Mouse (Mus musculus) CH12.LX (cell line): ENCODE measurements around the gene Skp2. TPM values are rescaled to one million over a fixed set of nuclear protein-coding genes. Genes with fewer than 3 reads are reported as not detected.

Experiments
- DNase-seq: peaks from one replicate; pipeline ENCODE4 v3.0.0-alpha.2; 2013; ENCODE audit errors: extremely low read depth
- H3K27ac ChIP-seq: 2 replicates; pipeline ENCODE4 v1.5.1; 2012; ENCODE audit warnings: low read depth, mild to moderate bottlenecking, control low read depth, moderate library complexity; ENCODE audit not compliant: insufficient read depth
- H3K27me3 ChIP-seq: replicated peaks from 2 replicates; pipeline ENCODE3; 2012; ENCODE audit warnings: inconsistent platforms
- H3K36me3 ChIP-seq, 2 experiments: replicated peaks in 1 of 2; 2 replicates each; pipeline versions ENCODE3 to v1.6.1; 2012; ENCODE audit warnings: inconsistent platforms in 1 of 2, low read length in 1 of 2, mild to moderate bottlenecking in 1 of 2, mixed read lengths in 1 of 2, moderate library complexity in 1 of 2; ENCODE audit not compliant: control insufficient read depth in 1 of 2, insufficient read depth in 1 of 2
- H3K4me1 ChIP-seq, 2 experiments: 2 replicates each; pipeline ENCODE4 v1.6.1; 2012; ENCODE audit warnings: inconsistent platforms in 1 of 2, moderate library complexity in 1 of 2; ENCODE audit not compliant: insufficient read depth in 2 of 2, control insufficient read depth in 1 of 2
- H3K4me2 ChIP-seq: 2 replicates; pipeline ENCODE4 v1.6.1; 2012; ENCODE audit warnings: low read depth, mild to moderate bottlenecking, control low read depth; ENCODE audit not compliant: poor library complexity, insufficient read depth, severe bottlenecking
- H3K4me3 ChIP-seq, 3 experiments: fragments of 150-350 bp in 1 of 3; sonication (generic) in 1 of 3; replicated peaks in 1 of 3; 2 replicates each; pipeline versions ENCODE3 to v1.5.1; 2011 to 2012; ENCODE audit warnings: low read depth in 2 of 3, low read length in 2 of 3, mild to moderate bottlenecking in 2 of 3, moderate library complexity in 2 of 3, control low read depth in 1 of 3, improper control_type of control experiment in 1 of 3, inconsistent platforms in 1 of 3, mixed read lengths in 1 of 3; ENCODE audit not compliant: poor library complexity in 1 of 3
- H3K79me2 ChIP-seq: replicated peaks from 2 replicates; pipeline ENCODE4 v1.6.1; 2012; ENCODE audit warnings: mild to moderate bottlenecking, moderate library complexity; ENCODE audit not compliant: control insufficient read depth, poor library complexity, insufficient read depth, severe bottlenecking; ENCODE audit errors: extremely low read depth
- H3K9ac ChIP-seq: 2 replicates; pipeline ENCODE4 v1.6.1; 2012; ENCODE audit warnings: low read depth, mild to moderate bottlenecking, control low read depth, moderate library complexity; ENCODE audit not compliant: insufficient read depth
- H3K9me3 ChIP-seq: replicated peaks from 2 replicates; pipeline ENCODE3; 2012; ENCODE audit warnings: low read length, inconsistent platforms, mixed read lengths
- CHD1 ChIP-seq: IDR thresholded peaks from 2 replicates; pipeline ENCODE4 v1.6.1; 2012; ENCODE audit warnings: low read depth, low read length, improper control_type of control experiment, inconsistent platforms
- CHD2 ChIP-seq: IDR thresholded peaks from 2 replicates; pipeline ENCODE4 v1.6.1; 2011; ENCODE audit warnings: low read length, improper control_type of control experiment
- CTCF ChIP-seq, 2 experiments: IDR thresholded peaks in 1 of 2; conservative IDR thresholded peaks in 1 of 2; 2 replicates each; pipeline ENCODE4 v1.5.1; 2011 to 2012; ENCODE audit warnings: low read depth in 2 of 2, low read length in 2 of 2, improper control_type of control experiment in 1 of 2, inconsistent platforms in 1 of 2, mild to moderate bottlenecking in 1 of 2, moderate library complexity in 1 of 2
- ELF1 ChIP-seq: IDR thresholded peaks from 2 replicates; pipeline ENCODE4 v1.6.1; 2014; ENCODE audit warnings: low read depth, mild to moderate bottlenecking, inconsistent platforms, low read length, improper control_type of control experiment
- ETS1 ChIP-seq: conservative IDR thresholded peaks from 2 replicates; pipeline ENCODE4 v1.6.1; 2012; ENCODE audit warnings: low read depth, mild to moderate bottlenecking, inconsistent platforms, low read length, improper control_type of control experiment, moderate library complexity
- IRF4 ChIP-seq: IDR thresholded peaks from 2 replicates; pipeline ENCODE4 v1.6.1; 2014; ENCODE audit warnings: low read depth, mild to moderate bottlenecking, inconsistent platforms, low read length, improper control_type of control experiment
- JUN ChIP-seq: IDR thresholded peaks from 2 replicates; pipeline ENCODE4 v1.6.1; 2011; ENCODE audit warnings: low read depth, mild to moderate bottlenecking, low read length, improper control_type of control experiment, moderate library complexity; ENCODE audit not compliant: insufficient read depth
- KAT2A ChIP-seq: IDR thresholded peaks from 2 replicates; pipeline ENCODE4 v1.6.1; 2012; ENCODE audit warnings: low read length, improper control_type of control experiment, inconsistent platforms; ENCODE audit not compliant: insufficient replicate concordance
- MAZ ChIP-seq: IDR thresholded peaks from 2 replicates; pipeline ENCODE4 v1.6.1; 2012; ENCODE audit warnings: low read depth, mild to moderate bottlenecking, inconsistent platforms, low read length, improper control_type of control experiment, moderate library complexity
- MEF2A ChIP-seq: IDR thresholded peaks from 2 replicates; pipeline ENCODE4 v1.6.1; 2014; ENCODE audit warnings: low read depth, mild to moderate bottlenecking, inconsistent platforms, low read length, improper control_type of control experiment, borderline replicate concordance
- MXI1 ChIP-seq: IDR thresholded peaks from 2 replicates; pipeline ENCODE4 v1.6.1; 2011; ENCODE audit warnings: mild to moderate bottlenecking, low read depth, low read length, improper control_type of control experiment
- MYC ChIP-seq: IDR thresholded peaks from 2 replicates; pipeline ENCODE4 v1.6.1; 2011; ENCODE audit warnings: low read depth, mild to moderate bottlenecking, improper control_type of control experiment, low read length
- NELFE ChIP-seq: IDR thresholded peaks from 2 replicates; pipeline ENCODE4 v1.6.1; 2011; ENCODE audit warnings: low read depth, low read length, improper control_type of control experiment
- NRF1 ChIP-seq: IDR thresholded peaks from 2 replicates; pipeline ENCODE4 v1.6.1; 2014; ENCODE audit warnings: low read depth, mild to moderate bottlenecking, inconsistent platforms, low read length, improper control_type of control experiment, moderate library complexity
- POLR2A ChIP-seq: IDR thresholded peaks from 2 replicates; pipeline ENCODE4 v1.6.1; 2011; ENCODE audit warnings: low read depth, mild to moderate bottlenecking, improper control_type of control experiment, low read length
- SIN3A ChIP-seq: IDR thresholded peaks from 2 replicates; pipeline ENCODE4 v1.6.1; 2012; ENCODE audit warnings: low read length, improper control_type of control experiment, inconsistent platforms
- SMC3 ChIP-seq: IDR thresholded peaks from 2 replicates; pipeline ENCODE4 v1.6.1; 2011; ENCODE audit warnings: low read depth, low read length, improper control_type of control experiment
- TBP ChIP-seq: conservative IDR thresholded peaks from 2 replicates; pipeline ENCODE4 v1.6.1; 2011; ENCODE audit warnings: low read depth, low read length, improper control_type of control experiment
- UBTF ChIP-seq: IDR thresholded peaks from 2 replicates; pipeline ENCODE4 v1.6.1; 2012; ENCODE audit warnings: low read depth, mild to moderate bottlenecking, inconsistent platforms, low read length, improper control_type of control experiment, moderate library complexity
- ZKSCAN1 ChIP-seq: IDR thresholded peaks from 2 replicates; pipeline ENCODE4 v1.6.1; 2012; ENCODE audit warnings: low read depth, inconsistent platforms, low read length, improper control_type of control experiment, borderline replicate concordance
- ZNF384 ChIP-seq: IDR thresholded peaks from 2 replicates; pipeline ENCODE4 v1.6.1; 2012; ENCODE audit warnings: low read depth, low read length, improper control_type of control experiment, inconsistent platforms
- dilution Hi-C: fragments of 300-500 bp; cut with MboI; formaldehyde crosslinking; loops from 2 replicates; pipeline ENCODE4 v1.14.3; 2020; ENCODE audit warnings: low sequenced_read_pairs; ENCODE audit not compliant: extremely low pct_unique_long_range_greater_than_20kb, extremely low pct_ligation_motif_present
- in situ Hi-C: fragments of 300-500 bp; cut with MboI; formaldehyde crosslinking; loops from 3 replicates; pipeline ENCODE4 v1.14.3; 2019; ENCODE audit warnings: low sequenced_read_pairs, low pct_ligation_motif_present, low pct_unique_long_range_greater_than_20kb, mixed read lengths
- polyA plus RNA-seq: library from polyadenylated mRNA; unstranded; fragments of >175 nt; gene quantifications from 2 replicates; pipeline ENCODE4 v1.2.1, GENCODE M21; 2012; ENCODE audit warnings: low read depth; ENCODE audit not compliant: insufficient read length
- total RNA-seq, 2 experiments: library from RNA; depleted of rRNA; stranded (reverse); fragments of 300-350 nt in 1 of 2; fragments of >200 nt in 1 of 2; gene quantifications; 2 replicates each; pipeline ENCODE4 v1.2.3; 2012 to 2014

Skp2 gene
- total and polyA plus RNA-seq, 3 experiments: 14.1 to 23.2 (median 23.1) TPM

DNA sequence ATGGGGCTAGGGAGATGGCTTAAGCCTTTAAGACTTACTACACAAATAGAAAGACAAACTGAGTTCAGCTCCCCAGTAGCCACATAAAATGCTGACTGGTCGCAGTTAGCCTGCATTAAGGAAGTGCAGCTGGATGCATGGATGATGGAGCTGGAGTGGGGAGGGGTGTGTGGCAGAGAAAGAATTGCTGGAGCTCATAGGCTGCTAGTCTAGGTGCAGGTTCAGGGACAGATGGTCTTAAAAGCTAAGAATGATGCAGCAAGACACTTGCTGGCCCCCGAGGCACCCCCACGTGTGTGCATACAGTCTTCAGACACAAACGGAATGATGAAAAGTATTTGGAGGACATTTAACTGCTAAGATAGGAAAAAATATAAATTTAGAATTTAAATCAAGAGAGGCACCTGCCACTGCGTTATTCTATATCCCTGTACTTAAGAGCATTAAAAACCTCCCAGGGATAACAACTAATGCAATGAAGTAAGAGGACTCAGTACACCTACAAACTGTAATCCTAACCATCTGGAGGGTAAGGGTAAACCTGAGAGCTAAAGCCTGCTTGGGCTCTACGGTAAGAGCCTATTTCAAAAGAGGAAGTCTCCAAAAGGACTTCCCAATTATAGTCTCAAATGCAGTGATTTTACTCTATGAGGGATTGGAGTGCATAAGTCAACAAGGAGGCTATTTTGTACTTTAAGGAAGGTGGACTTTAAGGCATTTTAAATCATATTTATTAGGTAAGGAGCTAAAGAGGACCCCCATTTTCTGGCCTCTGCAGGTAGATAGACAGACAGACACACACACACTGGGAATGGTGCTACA lies 44.5 kb downstream of the Skp2 start:
- Histone ChIP-seq H3K27me3 (no peaks in the 10 kb centered on the region), H3K79me2 (no peaks in the 10 kb centered on the region), H3K9me3 (no peaks in the 10 kb centered on the region), H3K27ac (no peak overlapping the region), H3K4me3 (no peak overlapping the region), H3K9ac (no peak overlapping the region), H3K36me3 (peaks cover 25 to 71% of the 10 kb centered on the region in 2 experiments), H3K4me1 (no peaks in the 10 kb centered on the region), H3K4me2 (no peak overlapping the region)
- TF ChIP-seq SMC3 (no peak), MAZ (no peak), POLR2A (no peak), KAT2A (no peak), MXI1 (no peak), ZNF384 (no peak), ZKSCAN1 (no peak), NRF1 (no peak), TBP (no peak), MYC (no peak), SIN3A (no peak), UBTF (no peak), JUN (no peak), CHD1 (no peak), MEF2A (no peak), CTCF (conservative IDR thresholded peaks at IDR 0.05 in 1 of 2, IDR thresholded peaks at IDR 0.05 in 1 of 2; ENCODE audit: low read depth in 2 of 2, low read length in 2 of 2) (no peak), CHD2 (no peak), IRF4 (no peak), ELF1 (no peak)
- in situ Hi-C loops (no loop called here), dilution Hi-C loops (no loop called here)
- no peak for DNase-seq

DNA sequence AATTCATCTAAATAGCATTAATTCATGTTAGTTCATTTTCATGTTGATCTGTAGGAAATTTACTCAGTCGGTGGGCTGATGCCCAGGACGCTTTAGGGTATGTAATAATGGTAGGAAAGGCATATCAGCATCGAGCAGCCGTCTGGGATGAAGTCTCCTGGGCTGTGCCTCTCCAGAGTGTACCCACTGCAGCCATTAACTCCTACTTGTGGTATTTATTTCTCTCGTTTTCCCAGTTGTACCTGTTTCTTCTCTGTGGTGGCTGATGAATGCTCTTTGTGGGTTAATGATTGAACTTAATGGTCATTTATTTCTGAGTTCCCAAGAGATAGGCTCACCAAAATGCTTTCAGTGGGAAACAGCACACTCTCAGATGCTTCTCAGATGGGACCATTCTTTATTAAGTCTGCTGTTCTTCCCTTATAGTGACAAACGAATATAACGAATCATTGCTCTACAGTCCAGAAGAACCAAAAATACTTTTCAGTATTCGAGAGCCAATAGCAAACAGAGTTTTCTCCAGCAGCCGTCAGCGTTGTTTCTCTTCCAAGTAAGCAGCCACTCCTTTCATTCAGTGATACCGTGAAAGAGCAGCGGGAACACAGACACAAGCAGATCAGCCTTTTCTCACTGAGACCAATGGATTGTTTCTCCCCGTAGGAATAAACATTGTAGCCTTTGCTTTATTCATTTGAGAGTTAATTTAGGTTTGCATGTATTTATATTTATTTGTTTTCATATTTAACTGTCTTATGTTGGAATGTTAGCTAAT lies 48.7 kb downstream of the Skp2 start:
- H3K36me3 ChIP-seq: peaks cover 10 to 64% of the 10 kb centered on the region in 2 experiments
- in situ Hi-C loops (no loop called here), dilution Hi-C loops (no loop called here)
- no peaks in the 10 kb centered on the region for H3K9me3 ChIP-seq
- no peak for TF ChIP-seq NELFE
- no peak for TF ChIP-seq ZNF384
- TF ChIP-seq SMC3: no peak
- TF ChIP-seq CHD1: no peak
- no peak for TF ChIP-seq ETS1
- TF ChIP-seq MXI1: no peak
- no peak for TF ChIP-seq TBP
- TF ChIP-seq UBTF: no peak
- no peak for TF ChIP-seq MEF2A
- DNase-seq: no peak
- no peaks in the 10 kb centered on the region for H3K79me2 ChIP-seq
- H3K9ac ChIP-seq: no peak overlapping the region
- H3K27me3 ChIP-seq: no peaks in the 10 kb centered on the region
- H3K4me2 ChIP-seq: no peak overlapping the region
- H3K4me1 ChIP-seq: no peaks in the 10 kb centered on the region
- H3K27ac ChIP-seq: no peak overlapping the region
- no peak overlapping the region for H3K4me3 ChIP-seq
